Mouse (Mus musculus) left cerebral cortex, adult 2 months (tissue): ENCODE results near the gene Abcb10. TPM values are rescaled to one million over a fixed set of nuclear protein-coding genes. Genes with fewer than 3 reads are reported as not detected.

Source experiments
- DNase-seq, 2 experiments: peaks; one replicate each; pipeline ENCODE4 v3.0.0; 2021 to 2022; ENCODE audit warnings: low spot score in 2 of 2, mixed read lengths in 1 of 2; ENCODE audit errors: extremely low spot score in 1 of 2
- H3K27ac ChIP-seq: fragments of 200-600 bp; 2 replicates; pipeline ENCODE4 v1.8.1; 2022
- H3K4me3 ChIP-seq: fragments of 200-600 bp; 2 replicates; pipeline ENCODE4 v1.8.1; 2022
- CTCF ChIP-seq: fragments of 200-600 bp; IDR thresholded peaks from 2 replicates; pipeline ENCODE4 v1.8.1; 2022; ENCODE audit warnings: antibody characterized with exemption, mild to moderate bottlenecking, moderate library complexity
- intact Hi-C: fragments of 180-260 bp; cut with DNase I; formaldehyde crosslinking; loops from one replicate; pipeline ENCODE4 v1.15.1; 2025
- total RNA-seq, 2 experiments: library from RNA; stranded (reverse); gene quantifications; 2 replicates each; pipeline ENCODE4 v1.2.3; 2021

The Abcb10 gene
- total RNA-seq, 2 experiments from 2014 or later, result 16.3 to 16.5 TPM

- Histone ChIP-seq H3K4me3 (no peak overlapping the region), H3K27ac (no peak overlapping the region)
- TF ChIP-seq CTCF, result no peak
- DNase-seq, result no peak
- intact Hi-C loops, result no loop called here
Observed at GRCm38 (mm10) chr8:124007829-124008228, 24.9 kb upstream of the Abcb10 start.

- H3K4me3 ChIP-seq, result no peak overlapping the region
- TF ChIP-seq CTCF, result no peak; the same call in none of the 2 replicates
- intact Hi-C loops, result no loop called here
- no peak for DNase-seq
- H3K27ac ChIP-seq, result no peak overlapping the region
Observed at GRCm38 (mm10) chr8:124002546-124003108, 19.7 kb upstream of the Abcb10 start.

GRCm38 (mm10) chr8:123999568-123999967 lies 16.6 kb upstream of the Abcb10 start:
- DNase-seq, result no peak
- intact Hi-C loops, result no loop called here
- H3K27ac ChIP-seq, result no peak overlapping the region
- no peak for TF ChIP-seq CTCF
- H3K4me3 ChIP-seq, result no peak overlapping the region

- H3K4me3 ChIP-seq, result no peak overlapping the region
- no peak for TF ChIP-seq CTCF
Observed at GRCm38 (mm10) chr8:123993997-123994396, 11.1 kb upstream of the Abcb10 start.

GRCm38 (mm10) chr8:123993597-123993996 lies 10.7 kb upstream of the Abcb10 start:
- H3K4me3 ChIP-seq, result no peak overlapping the region
- intact Hi-C loops, result no loop called here
- no peak overlapping the region for H3K27ac ChIP-seq
- no peak for DNase-seq
- no peak for TF ChIP-seq CTCF

More at GRCm38 (mm10) chr8:123993997-123994396, 11.1 kb upstream of the Abcb10 start:
- H3K27ac ChIP-seq, result no peak overlapping the region
- intact Hi-C loops, result no loop called here
- no peak for DNase-seq

GRCm38 (mm10) chr8:123992587-123992986 lies 9.7 kb upstream of the Abcb10 start:
- TF ChIP-seq CTCF, result peak; percentile 24
- no peak for DNase-seq
- Histone ChIP-seq H3K4me3 (no peak overlapping the region), H3K27ac (no peak overlapping the region)
- intact Hi-C loops, result no loop called here

- no peak for TF ChIP-seq CTCF
- intact Hi-C loops, result no loop called here
- Histone ChIP-seq H3K27ac (no peak overlapping the region), H3K4me3 (no peak overlapping the region)
- no peak for DNase-seq
Observed at GRCm38 (mm10) chr8:123990277-123991049, 7.5 kb upstream of the Abcb10 start.

DNA sequence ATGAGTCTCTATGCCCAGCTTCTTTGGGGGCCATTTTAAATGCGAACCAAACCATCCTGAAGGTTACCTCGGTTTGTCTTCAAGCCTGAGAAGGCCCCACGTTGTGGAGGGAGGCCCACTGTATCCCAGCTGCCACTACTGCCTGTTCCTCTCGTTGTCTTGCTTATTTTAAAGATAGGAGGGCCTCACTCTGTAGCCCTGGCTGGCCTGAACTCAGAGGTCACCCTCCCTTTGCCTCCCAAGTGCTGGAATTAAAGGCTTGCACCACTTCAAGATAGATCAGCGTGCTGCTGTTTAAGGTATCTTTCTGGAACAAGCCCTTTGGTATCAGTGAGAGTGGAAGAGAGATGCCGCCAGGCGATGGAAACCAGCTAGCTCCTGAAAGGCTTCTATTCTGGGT lies 6.2 kb upstream of the Abcb10 start:
- TF ChIP-seq CTCF, result no peak
- DNase-seq, result no peak
- intact Hi-C loops, result no loop called here
- Histone ChIP-seq H3K27ac (no peak overlapping the region), H3K4me3 (no peak overlapping the region)

GRCm38 (mm10) chr8:123988605-123989038 lies 5.7 kb upstream of the Abcb10 start:
- no peak overlapping the region for H3K27ac ChIP-seq
- intact Hi-C loops, result no loop called here
- H3K4me3 ChIP-seq, result no peak overlapping the region
- DNase-seq, result no peak
- TF ChIP-seq CTCF, result no peak

GRCm38 (mm10) chr8:123982291-123982793 lies 580 bp downstream of the Abcb10 start:
- intact Hi-C loops, result no loop called here

DNA sequence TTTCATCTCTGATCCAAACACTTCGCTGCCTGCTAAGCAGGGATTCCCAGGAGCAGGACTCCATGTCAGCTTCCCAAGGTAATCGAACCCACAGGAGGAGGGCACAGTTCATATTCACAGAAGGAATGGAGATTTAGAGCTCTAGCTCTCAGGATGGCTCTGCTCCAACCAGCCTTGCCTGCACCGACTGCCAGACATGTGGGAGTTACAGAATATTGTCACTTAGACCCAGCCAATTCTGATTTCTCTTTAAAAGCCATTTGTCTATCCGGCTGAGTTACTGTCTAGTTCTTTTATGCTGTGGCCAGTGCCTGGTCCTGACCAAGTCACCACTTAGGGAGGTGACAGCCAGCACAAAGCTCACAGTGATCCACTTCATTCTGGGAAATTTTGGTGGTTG lies 1.2 kb downstream of the Abcb10 start:
- intact Hi-C loops, result no loop called here
- no peak for DNase-seq

More at GRCm38 (mm10) chr8:123982291-123982793, 580 bp downstream of the Abcb10 start:
- no peak for TF ChIP-seq CTCF
- peak overlapping the region; percentile 69 for H3K4me3 ChIP-seq
- peak overlapping the region; percentile 34 for H3K27ac ChIP-seq
- peak; percentile 26 to 29 for DNase-seq

GRCm38 (mm10) chr8:123980239-123980638 lies 2.7 kb downstream of the Abcb10 start:
- Histone ChIP-seq H3K27ac (no peak overlapping the region), H3K4me3 (no peak overlapping the region)
- no peak for TF ChIP-seq CTCF
- intact Hi-C loops, result no loop called here
- DNase-seq, result no peak

More for the DNA sequence above, 1.2 kb downstream of the Abcb10 start:
- no peak overlapping the region for H3K27ac ChIP-seq
- peak overlapping the region; percentile 69 for H3K4me3 ChIP-seq
- no peak for TF ChIP-seq CTCF
